Mouse (Mus musculus): ENCODE measurements around the gene Dlgap3.

- TF ChIP-seq GATA1 (IDR thresholded peaks at IDR 0.05; ENCODE audit: low read length) (no peak), TAL1 (IDR thresholded peaks at IDR 0.05; ENCODE audit: low read length) (no peak)
These were observed 11.4 kb downstream of the Dlgap3 start for GRCm38 (mm10) chr4:127180450-127180840.
